Mouse (Mus musculus): ENCODE measurements at regions not wholly inside any gene's neighbourhood (a gene's known extent, or its start where the extent isn't known, plus 50 kb on each side); places are given as distances from the start of the nearest gene placed in this dataset.

DNA sequence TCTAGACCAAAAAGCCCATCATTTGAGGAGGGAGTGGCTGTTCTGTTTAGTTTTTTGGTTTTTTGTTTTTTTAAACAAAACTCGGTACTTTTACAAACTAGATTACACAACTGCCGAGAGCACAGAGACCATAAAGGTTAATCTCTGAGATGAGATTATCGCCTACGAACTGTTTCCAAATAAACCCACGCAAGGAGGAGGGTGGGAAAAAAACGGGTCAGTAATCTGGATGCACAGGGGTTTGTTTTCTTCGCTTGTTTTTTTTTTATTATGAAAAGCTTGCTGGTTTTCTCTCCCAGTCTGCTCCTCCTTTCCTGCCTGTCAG lies 316.9 kb downstream of the Parp8 start:
- TF ChIP-seq CTCF (conservative IDR thresholded peaks at IDR 0.05; ENCODE audit: insufficient read depth, insufficient read length, low read depth, low read length) (no peak), POLR2A (IDR thresholded peaks at IDR 0.05; ENCODE audit: low read depth, low read length) (no peak)
